Mouse (Mus musculus) liver, embryonic 14.5 days (tissue): ENCODE results near the gene Smg6. TPM values are rescaled to one million over a fixed set of nuclear protein-coding genes. Genes with fewer than 3 reads are reported as not detected.

Experiments
- ATAC-seq: fragments of 200-750 bp; cut with Nextera tagmentation; 2 replicates; pipeline ENCODE4 v1.8.0; 2017; ENCODE audit warnings: moderate number of reproducible peaks, mild to moderate bottlenecking, moderate library complexity; ENCODE audit not compliant: insufficient read depth
- DNase-seq, 3 experiments: peaks; one replicate each; pipeline ENCODE4 v3.0.0-alpha.2; 2012 to 2013; ENCODE audit warnings: low read depth in 3 of 3, low spot score in 3 of 3
- H3K27ac ChIP-seq: fragments of 300-500 bp; sonication (generic); 2 replicates; pipeline ENCODE4 v1.5.1; 2014; ENCODE audit warnings: moderate library complexity, mild to moderate bottlenecking, control low read depth, inconsistent platforms
- H3K27me3 ChIP-seq: fragments of 300-500 bp; sonication (generic); 2 replicates; pipeline ENCODE4 v1.6.1; 2014; ENCODE audit warnings: mild to moderate bottlenecking, low read length, moderate library complexity; ENCODE audit not compliant: control insufficient read depth, insufficient read depth
- H3K36me3 ChIP-seq: fragments of 300-500 bp; sonication (generic); replicated peaks from 2 replicates; pipeline ENCODE4 v1.6.1; 2014; ENCODE audit warnings: low read depth; ENCODE audit not compliant: control insufficient read depth, insufficient read depth
- H3K4me1 ChIP-seq, 2 experiments: fragments of 200-500 bp in 1 of 2; fragments of 300-500 bp in 1 of 2; sonication (generic) in 1 of 2; replicated peaks; 2 replicates each; pipeline ENCODE4 v1.6.1; 2012 to 2014; ENCODE audit warnings: antibody characterized with exemption in 1 of 2, inconsistent platforms in 1 of 2, low read length in 1 of 2; ENCODE audit not compliant: control insufficient read depth in 2 of 2, insufficient read depth in 2 of 2
- H3K4me2 ChIP-seq: fragments of 300-500 bp; sonication (generic); 2 replicates; pipeline ENCODE4 v1.6.1; 2014; ENCODE audit warnings: low read depth, mild to moderate bottlenecking, control low read depth, moderate library complexity
- H3K4me3 ChIP-seq, 2 experiments: fragments of 200-500 bp in 1 of 2; fragments of 300-500 bp in 1 of 2; sonication (generic) in 1 of 2; 2 replicates each; pipeline ENCODE4 v1.5.1; 2012 to 2014; ENCODE audit warnings: low read depth in 2 of 2, low read length in 2 of 2, mild to moderate bottlenecking in 2 of 2, control low read depth in 1 of 2, inconsistent platforms in 1 of 2, moderate library complexity in 1 of 2; ENCODE audit not compliant: insufficient read depth in 1 of 2
- H3K9ac ChIP-seq: fragments of 300-500 bp; sonication (generic); replicated peaks from 2 replicates; pipeline ENCODE4 v1.6.1; 2014; ENCODE audit warnings: mild to moderate bottlenecking, control low read depth, moderate library complexity
- H3K9me3 ChIP-seq: fragments of 300-500 bp; sonication (generic); 2 replicates; pipeline ENCODE4 v1.6.1; 2016; ENCODE audit warnings: low read length, mixed read lengths; ENCODE audit not compliant: control insufficient read depth
- CTCF ChIP-seq: IDR thresholded peaks from 2 replicates; pipeline ENCODE4 v1.5.1; 2016; ENCODE audit warnings: antibody characterized with exemption, low read depth, control low read depth
- EP300 ChIP-seq: IDR thresholded peaks from 2 replicates; pipeline ENCODE4 v1.6.1; 2016; ENCODE audit warnings: antibody characterized with exemption, low read depth
- WGBS: fragments of 180-500 bp; shearing (Covaris S2); extraction: QIAGEN DNeasy Blood & Tissue Kit; methylation state at CpG from one replicate; pipeline ENCODE4 v1.1.7; 2014; ENCODE audit not compliant: insufficient replicate concordance; 5-methylcytosine and 5-hydroxymethylcytosine counted together
- polyA plus RNA-seq, 2 experiments: library from polyadenylated mRNA; depleted of rRNA in 1 of 2; stranded (reverse) in 1 of 2; unstranded in 1 of 2; fragments of >200 nt; fragmentation: Nextera tagmentation in 1 of 2; extraction: Ambion mirVana in 1 of 2; gene quantifications; 2 replicates each; pipeline versions ENCODE4 v1.2.1 to v1.2.3; 2012 to 2014

Smg6 gene
- polyA plus RNA-seq, 2 experiments: 3.2 to 5.9 TPM

GRCm38 (mm10) chr11:74956006-74956405 is 30.4 kb downstream of the Smg6 start:
- no peak for ATAC-seq

GRCm38 (mm10) chr11:74957600-74957999 is 32.0 kb downstream of the Smg6 start:
- H3K9ac ChIP-seq: no peak overlapping the region
- H3K27ac ChIP-seq: no peak overlapping the region
- H3K9me3 ChIP-seq: no peaks in the 10 kb centered on the region
- H3K4me2 ChIP-seq: no peak overlapping the region
- H3K36me3 ChIP-seq: no peaks in the 10 kb centered on the region
- peaks cover 0 to 10% of the 10 kb centered on the region in 2 experiments; a peak in 2 of 4 replicates for H3K4me1 ChIP-seq
- H3K27me3 ChIP-seq: no peaks in the 10 kb centered on the region
- DNase-seq: no peak
- H3K4me3 ChIP-seq: no peak overlapping the region
- WGBS: 80% methylated on average over 2 of the region's 2 CpGs
- no peak for ATAC-seq
- TF ChIP-seq CTCF: no peak
- no peak for TF ChIP-seq EP300

More at GRCm38 (mm10) chr11:74956006-74956405, 30.4 kb downstream of the Smg6 start:
- no peak overlapping the region for H3K4me3 ChIP-seq
- no peaks in the 10 kb centered on the region for H3K27me3 ChIP-seq
- no peak overlapping the region for H3K9ac ChIP-seq
- no peak for DNase-seq
- H3K36me3 ChIP-seq: no peaks in the 10 kb centered on the region
- H3K4me1 ChIP-seq: peaks cover 0 to 10% of the 10 kb centered on the region in 2 experiments; a peak in 2 of 4 replicates
- TF ChIP-seq EP300 (no peak), CTCF (no peak)
- no peak overlapping the region for H3K27ac ChIP-seq
- H3K4me2 ChIP-seq: no peak overlapping the region
- H3K9me3 ChIP-seq: no peaks in the 10 kb centered on the region

GRCm38 (mm10) chr11:74959501-74959900 is 33.9 kb downstream of the Smg6 start:
- WGBS: 65% methylated on average over 2 of the region's 2 CpGs
- Histone ChIP-seq H3K9ac (no peak overlapping the region), H3K9me3 (no peaks in the 10 kb centered on the region), H3K27ac (no peak overlapping the region), H3K36me3 (no peaks in the 10 kb centered on the region), H3K4me1 (peaks cover 0 to 10% of the 10 kb centered on the region in 2 experiments; a peak in 2 of 4 replicates), H3K27me3 (no peaks in the 10 kb centered on the region), H3K4me3 (no peak overlapping the region), H3K4me2 (no peak overlapping the region)
- ATAC-seq (no peak), DNase-seq (no peak)
- TF ChIP-seq CTCF (no peak), EP300 (no peak)

GRCm38 (mm10) chr11:74960031-74960551 is 34.5 kb downstream of the Smg6 start:
- ATAC-seq (no peak), DNase-seq (no peak)
- no peak overlapping the region for H3K9ac ChIP-seq
- H3K9me3 ChIP-seq: no peaks in the 10 kb centered on the region
- H3K4me2 ChIP-seq: no peak overlapping the region
- H3K4me3 ChIP-seq: no peak overlapping the region
- H3K27me3 ChIP-seq: no peaks in the 10 kb centered on the region
- no peaks in the 10 kb centered on the region for H3K36me3 ChIP-seq
- H3K27ac ChIP-seq: no peak overlapping the region
- H3K4me1 ChIP-seq: peaks cover 0 to 9% of the 10 kb centered on the region in 2 experiments; a peak in 2 of 4 replicates
- TF ChIP-seq CTCF: no peak
- no peak for TF ChIP-seq EP300
- WGBS: 62% methylated on average over 9 of the region's 9 CpGs

GRCm38 (mm10) chr11:74961953-74962352 is 36.3 kb downstream of the Smg6 start:
- H3K9me3 ChIP-seq: no peaks in the 10 kb centered on the region
- ATAC-seq: no peak
- H3K27ac ChIP-seq: no peak overlapping the region
- H3K4me2 ChIP-seq: no peak overlapping the region
- no peak overlapping the region for H3K4me3 ChIP-seq
- no peaks in the 10 kb centered on the region for H3K27me3 ChIP-seq
- no peak for TF ChIP-seq CTCF
- no peak for TF ChIP-seq EP300
- H3K36me3 ChIP-seq: no peaks in the 10 kb centered on the region
- peaks cover 0 to 9% of the 10 kb centered on the region in 2 experiments; a peak in 2 of 4 replicates for H3K4me1 ChIP-seq
- no peak for DNase-seq
- no peak overlapping the region for H3K9ac ChIP-seq
